Mouse (Mus musculus): ENCODE measurements around the gene Dnase1l3. TPM values are rescaled to one million over a fixed set of nuclear protein-coding genes. Genes with fewer than 3 reads are reported as not detected.

The Dnase1l3 gene
- polyA plus RNA-seq, 1 experiment from 2014 or later = 0.08 TPM

- Histone ChIP-seq H3K9me3 (replicated peaks) (no peaks in the 10 kb centered on the region), H3K4me2 (no peak overlapping the region), H3K27me3 (replicated peaks) (no peaks in the 10 kb centered on the region), H3K9ac (replicated peaks) (no peak overlapping the region), H3K36me3 (peaks cover 72% of the 10 kb centered on the region), H3K27ac (replicated peaks) (no peak overlapping the region), H3K4me1 (no peaks in the 10 kb centered on the region), H3K4me3 (replicated peaks) (no peak overlapping the region)
- ATAC-seq (ENCODE audit: low FRiP score) = no peak
Measured at GRCm38 (mm10) chr14:7923635-7924034, 70.7 kb downstream of the Dnase1l3 start.

- no peak overlapping the region for H3K9ac ChIP-seq (replicated peaks)
- 92% methylated on average over 5 of the region's 5 CpGs for WGBS
- no peak for ATAC-seq (ENCODE audit: low FRiP score)
- H3K4me2 ChIP-seq = no peak overlapping the region
- H3K36me3 ChIP-seq = peaks cover 78% of the 10 kb centered on the region
- no peaks in the 10 kb centered on the region for H3K4me1 ChIP-seq
- H3K27me3 ChIP-seq (replicated peaks) = no peaks in the 10 kb centered on the region
- no peak overlapping the region for H3K4me3 ChIP-seq (replicated peaks)
- no peak overlapping the region for H3K27ac ChIP-seq (replicated peaks)
- H3K9me3 ChIP-seq (replicated peaks) = no peaks in the 10 kb centered on the region
Measured at GRCm38 (mm10) chr14:7921459-7921858, 72.9 kb downstream of the Dnase1l3 start.

GRCm38 (mm10) chr14:7919921-7920320 lies 74.5 kb downstream of the Dnase1l3 start:
- Histone ChIP-seq H3K4me3 (replicated peaks) (no peak overlapping the region), H3K36me3 (peaks cover 78% of the 10 kb centered on the region), H3K27me3 (replicated peaks) (no peaks in the 10 kb centered on the region), H3K4me1 (no peaks in the 10 kb centered on the region), H3K9me3 (replicated peaks) (no peaks in the 10 kb centered on the region), H3K27ac (replicated peaks) (no peak overlapping the region), H3K4me2 (no peak overlapping the region), H3K9ac (replicated peaks) (no peak overlapping the region)
- WGBS = 81% methylated on average over 4 of the region's 4 CpGs
- ATAC-seq (ENCODE audit: low FRiP score) = no peak

- ATAC-seq (ENCODE audit: low FRiP score) = no peak
- H3K4me2 ChIP-seq = no peak overlapping the region
- H3K9ac ChIP-seq (replicated peaks) = no peak overlapping the region
- no peak overlapping the region for H3K27ac ChIP-seq (replicated peaks)
- no peaks in the 10 kb centered on the region for H3K9me3 ChIP-seq (replicated peaks)
- H3K4me3 ChIP-seq (replicated peaks) = no peak overlapping the region
- H3K36me3 ChIP-seq = peaks cover 80% of the 10 kb centered on the region
- H3K4me1 ChIP-seq = no peaks in the 10 kb centered on the region
- no peaks in the 10 kb centered on the region for H3K27me3 ChIP-seq (replicated peaks)
- 92% methylated on average over 5 of the region's 5 CpGs for WGBS
Measured at GRCm38 (mm10) chr14:7919309-7919708, 75.1 kb downstream of the Dnase1l3 start.

GRCm38 (mm10) chr14:7918150-7918991 lies 76.0 kb downstream of the Dnase1l3 start:
- WGBS = 83% methylated on average over 6 of the region's 6 CpGs
- no peak for ATAC-seq (ENCODE audit: low FRiP score)
- Histone ChIP-seq H3K36me3 (peaks cover 72% of the 10 kb centered on the region), H3K9ac (replicated peaks) (no peak overlapping the region), H3K27me3 (replicated peaks) (no peaks in the 10 kb centered on the region), H3K9me3 (replicated peaks) (no peaks in the 10 kb centered on the region), H3K4me2 (no peak overlapping the region), H3K27ac (replicated peaks) (no peak overlapping the region), H3K4me1 (0 out of 2 replicates have a peak, but pooled peaks cover 3% of the 10 kb centered on the region), H3K4me3 (replicated peaks) (no peak overlapping the region)

Other genes with a start within 250 kb of the Dnase1l3 start
- not detected in 2 replicates for gene Gm26661, start 203.0 kb downstream of the Dnase1l3 start, polyA plus RNA-seq (2015; fragmentation: Nextera tagmentation; extraction: Ambion mirVana)
- 6.8 and 14.6 TPM in 2 replicates for gene Flnb, start 176.6 kb downstream of the Dnase1l3 start, polyA plus RNA-seq (2015; fragmentation: Nextera tagmentation; extraction: Ambion mirVana)
- gene Gm45521, start 37.3 kb downstream of the Dnase1l3 start, polyA plus RNA-seq (2015; fragmentation: Nextera tagmentation; extraction: Ambion mirVana) = 0.28 TPM in 1 of 2 replicates, not detected in the other
- 39.4 and 40.1 TPM in 2 replicates for gene Abhd6, start 8.3 kb upstream of the Dnase1l3 start, polyA plus RNA-seq (2015; fragmentation: Nextera tagmentation; extraction: Ambion mirVana)
- 43.1 and 57.9 TPM in 2 replicates for gene Rpp14, start 85.8 kb upstream of the Dnase1l3 start, polyA plus RNA-seq (2015; fragmentation: Nextera tagmentation; extraction: Ambion mirVana)
- gene Pxk, start 103.6 kb upstream of the Dnase1l3 start, polyA plus RNA-seq (2015; fragmentation: Nextera tagmentation; extraction: Ambion mirVana) = 75.2 and 78.5 TPM in 2 replicates
- gene Pdhb, start 178.5 kb upstream of the Dnase1l3 start, polyA plus RNA-seq (2015; fragmentation: Nextera tagmentation; extraction: Ambion mirVana) = 296 and 297 TPM in 2 replicates
- 15.1 and 22.5 TPM in 2 replicates for gene Kctd6, start 219.6 kb upstream of the Dnase1l3 start, polyA plus RNA-seq (2015; fragmentation: Nextera tagmentation; extraction: Ambion mirVana)

Measured in neural tube, embryonic 15.5 days (tissue).